Mouse (Mus musculus) heart, embryonic 12.5 days (tissue): Measurements from ENCODE around the gene Cdca5. TPM values are rescaled to one million over a fixed set of nuclear protein-coding genes. Genes with fewer than 3 reads are reported as not detected.

ENCODE experiments used
- ATAC-seq: fragments of 200-750 bp; cut with Nextera tagmentation; 2 replicates; pipeline ENCODE4 v1.8.0; 2017; ENCODE audit warnings: moderate TSS enrichment, moderate library complexity; ENCODE audit not compliant: insufficient number of reproducible peaks, low FRiP score
- H3K27ac ChIP-seq: fragments of 300-500 bp; sonication (generic); 2 replicates; pipeline ENCODE4 v1.5.1; 2016; ENCODE audit warnings: mild to moderate bottlenecking, moderate library complexity; ENCODE audit not compliant: poor library complexity, severe bottlenecking
- H3K27me3 ChIP-seq: fragments of 300-500 bp; sonication (generic); replicated peaks from 2 replicates; pipeline ENCODE4 v1.6.1; 2016; ENCODE audit warnings: mild to moderate bottlenecking, moderate library complexity
- H3K36me3 ChIP-seq: fragments of 300-500 bp; sonication (generic); 2 replicates; pipeline ENCODE4 v1.6.1; 2016; ENCODE audit warnings: mild to moderate bottlenecking, moderate library complexity
- H3K4me1 ChIP-seq: fragments of 300-500 bp; sonication (generic); replicated peaks from 2 replicates; pipeline ENCODE4 v1.6.1; 2016; ENCODE audit warnings: mild to moderate bottlenecking
- H3K4me2 ChIP-seq: fragments of 300-500 bp; sonication (generic); 2 replicates; pipeline ENCODE4 v1.6.1; 2016; ENCODE audit warnings: mild to moderate bottlenecking, moderate library complexity
- H3K4me3 ChIP-seq: fragments of 300-500 bp; sonication (generic); 2 replicates; pipeline ENCODE4 v1.5.1; 2016; ENCODE audit warnings: mild to moderate bottlenecking
- H3K9ac ChIP-seq: fragments of 300-500 bp; sonication (generic); 2 replicates; pipeline ENCODE4 v1.6.1; 2016; ENCODE audit warnings: mild to moderate bottlenecking, moderate library complexity
- H3K9me3 ChIP-seq: fragments of 300-500 bp; sonication (generic); replicated peaks from 2 replicates; pipeline ENCODE4 v1.6.1; 2016; ENCODE audit warnings: mild to moderate bottlenecking, moderate library complexity
- WGBS: fragments of 180-500 bp; shearing (Covaris S2); methylation state at CpG from one replicate; pipeline ENCODE4 v1.1.7; 2016; 5-methylcytosine and 5-hydroxymethylcytosine counted together
- polyA plus RNA-seq: library from polyadenylated mRNA; unstranded; fragments of >200 nt; fragmentation: Nextera tagmentation; extraction: Ambion mirVana; gene quantifications from 2 replicates; pipeline ENCODE4 v1.2.1, GENCODE M21; 2016

The Cdca5 gene
- polyA plus RNA-seq, 1 experiment from 2014 or later, result 27.7 TPM

- Histone ChIP-seq H3K27me3 (no peaks in the 10 kb centered on the region), H3K4me2 (peak overlapping the region; percentile 93), H3K4me3 (peak overlapping the region; percentile 97), H3K36me3 (peaks cover 41% of the 10 kb centered on the region), H3K27ac (peak overlapping the region; percentile 98), H3K4me1 (peaks cover 26% of the 10 kb centered on the region), H3K9me3 (no peaks in the 10 kb centered on the region), H3K9ac (peak overlapping the region; percentile 97)
- ATAC-seq, result peak; percentile 31; the same call in 1 of the 2 replicates
- WGBS, result 2% methylated on average over 44 of the region's 44 CpGs
Measured at GRCm38 (mm10) chr19:6047154-6047898, 37.5 kb upstream of the Cdca5 start.

DNA sequence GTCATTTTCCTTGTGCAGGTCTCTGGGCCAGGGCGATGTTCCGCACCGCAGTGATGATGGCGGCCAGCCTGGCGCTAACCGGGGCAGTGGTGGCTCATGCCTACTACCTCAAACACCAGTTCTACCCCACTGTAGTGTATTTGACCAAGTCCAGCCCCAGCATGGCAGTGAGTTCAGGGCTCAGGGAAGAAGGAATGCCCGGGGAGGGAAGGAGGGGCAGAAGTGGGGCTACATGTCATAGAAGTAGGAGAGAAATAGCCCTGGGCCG lies 37.0 kb upstream of the Cdca5 start:
- peaks cover 46% of the 10 kb centered on the region for H3K36me3 ChIP-seq
- WGBS, result 81% methylated on average over 8 of the region's 8 CpGs
- ATAC-seq, result no peak
- H3K4me3 ChIP-seq, result peak overlapping the region; percentile 97
- no peak overlapping the region for H3K27ac ChIP-seq
- peak overlapping the region; percentile 97 for H3K9ac ChIP-seq
- H3K27me3 ChIP-seq, result no peaks in the 10 kb centered on the region
- peaks cover 26% of the 10 kb centered on the region for H3K4me1 ChIP-seq
- no peaks in the 10 kb centered on the region for H3K9me3 ChIP-seq
- H3K4me2 ChIP-seq, result peak overlapping the region; percentile 93

GRCm38 (mm10) chr19:6048681-6049410 lies 35.9 kb upstream of the Cdca5 start:
- peaks cover 26% of the 10 kb centered on the region for H3K4me1 ChIP-seq
- H3K4me2 ChIP-seq, result peak overlapping the region; percentile 93; the same call in 1 of the 2 replicates
- peaks cover 57% of the 10 kb centered on the region for H3K36me3 ChIP-seq
- no peak overlapping the region for H3K4me3 ChIP-seq
- 82% methylated on average over 11 of the region's 11 CpGs for WGBS
- H3K9ac ChIP-seq, result no peak overlapping the region
- no peak overlapping the region for H3K27ac ChIP-seq
- ATAC-seq, result no peak
- no peaks in the 10 kb centered on the region for H3K9me3 ChIP-seq
- H3K27me3 ChIP-seq, result no peaks in the 10 kb centered on the region

- Histone ChIP-seq H3K27ac (no peak overlapping the region), H3K9ac (no peak overlapping the region; the same call in 1 of the 2 replicates), H3K27me3 (no peaks in the 10 kb centered on the region), H3K36me3 (peaks cover 80% of the 10 kb centered on the region), H3K9me3 (no peaks in the 10 kb centered on the region), H3K4me2 (no peak overlapping the region), H3K4me3 (no peak overlapping the region), H3K4me1 (peaks cover 36% of the 10 kb centered on the region)
- no peak for ATAC-seq
- 81% methylated on average over 7 of the region's 7 CpGs for WGBS
Measured at GRCm38 (mm10) chr19:6052516-6052915, 32.3 kb upstream of the Cdca5 start.

GRCm38 (mm10) chr19:6054296-6054695 lies 30.5 kb upstream of the Cdca5 start:
- H3K4me3 ChIP-seq, result no peak overlapping the region
- H3K9me3 ChIP-seq, result no peaks in the 10 kb centered on the region
- peaks cover 28% of the 10 kb centered on the region for H3K4me1 ChIP-seq
- H3K9ac ChIP-seq, result no peak overlapping the region
- H3K27me3 ChIP-seq, result no peaks in the 10 kb centered on the region
- ATAC-seq, result no peak
- H3K27ac ChIP-seq, result no peak overlapping the region
- no peak overlapping the region for H3K4me2 ChIP-seq
- WGBS, result 80% methylated on average over 5 of the region's 5 CpGs
- H3K36me3 ChIP-seq, result peaks cover 78% of the 10 kb centered on the region

DNA sequence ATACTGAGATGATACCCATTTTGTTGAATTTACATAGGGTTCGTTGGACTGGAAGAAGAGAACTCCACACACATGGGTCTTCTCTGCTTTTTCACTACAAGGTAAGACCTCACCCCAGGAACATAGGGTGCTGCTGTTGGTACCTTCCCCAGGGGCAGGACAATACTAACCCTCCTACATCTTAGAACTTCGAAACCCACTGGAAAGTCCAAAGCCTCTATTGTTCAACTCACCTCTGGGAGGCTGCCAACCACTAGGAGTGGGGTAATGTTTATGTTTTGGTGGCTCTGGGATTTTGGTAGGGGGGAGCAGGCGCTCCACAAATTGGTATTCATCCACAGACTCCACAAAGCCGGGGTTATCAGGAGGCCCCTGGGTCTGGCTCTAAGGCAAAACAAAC lies 28.1 kb upstream of the Cdca5 start:
- H3K4me3 ChIP-seq, result peak overlapping the region; percentile 98
- H3K9ac ChIP-seq, result peak overlapping the region; percentile 83
- H3K9me3 ChIP-seq, result no peaks in the 10 kb centered on the region
- H3K4me2 ChIP-seq, result peak overlapping the region; percentile 88
- peaks cover 33% of the 10 kb centered on the region for H3K4me1 ChIP-seq
- H3K27me3 ChIP-seq, result no peaks in the 10 kb centered on the region
- 53% methylated on average over 4 of the region's 4 CpGs for WGBS
- H3K36me3 ChIP-seq, result peaks cover 62% of the 10 kb centered on the region
- no peak overlapping the region for H3K27ac ChIP-seq
- no peak for ATAC-seq

DNA sequence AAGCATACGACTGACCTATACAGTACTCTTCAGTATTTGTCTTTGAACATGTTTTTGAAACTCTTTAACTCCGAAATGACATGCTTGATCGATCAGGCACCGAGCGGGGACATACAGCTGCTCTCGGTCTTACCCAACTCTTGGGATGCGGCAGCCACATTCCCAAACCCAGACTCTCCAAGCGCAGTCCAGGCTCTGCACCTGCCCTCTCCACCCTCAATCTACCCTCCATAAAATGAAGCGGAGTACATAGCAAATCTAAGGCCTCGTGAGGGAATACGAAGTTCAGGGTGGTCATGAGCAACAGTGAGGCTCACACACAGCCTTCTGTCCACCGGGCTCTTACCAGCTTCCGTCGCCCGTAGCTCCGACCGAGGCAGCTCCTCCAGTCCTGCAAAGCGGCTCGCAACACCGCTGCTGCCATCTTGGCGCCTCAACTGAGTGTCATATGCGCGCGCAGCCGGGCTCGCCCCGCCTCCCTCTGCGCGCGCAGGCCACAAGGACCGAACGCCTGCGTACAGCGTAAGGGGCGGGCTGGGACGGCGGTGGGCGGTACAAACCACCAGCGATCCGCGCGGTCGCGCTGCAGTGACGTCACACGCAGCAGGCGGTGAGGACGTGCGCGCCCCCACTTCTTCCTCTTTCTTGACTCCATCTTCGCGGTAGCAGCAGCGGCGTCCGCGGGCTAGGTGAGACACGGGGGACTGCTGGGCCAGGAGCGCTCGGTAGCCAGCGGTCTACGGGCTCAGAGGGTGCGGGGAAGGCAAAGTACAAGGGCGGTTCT lies 27.3 kb upstream of the Cdca5 start, which contains the start of the genes Mrpl49 and Fau:
Mrpl49 (minus strand) TSS at position 473 of the 784 bp plus-strand sequence.
Fau (plus strand) TSS at position 532 of the 784 bp plus-strand sequence.
- H3K4me2 ChIP-seq, result peak within 1 kb of the TSS; percentile 88
- under 1% methylated on average over 63 of the region's 63 CpGs for WGBS
- H3K27me3 ChIP-seq, result no peaks in the 10 kb centered on the region
- peaks cover 41% of the 10 kb centered on the region for H3K4me1 ChIP-seq
- H3K4me3 ChIP-seq, result peak within 1 kb of the TSS; percentile 98
- H3K9me3 ChIP-seq, result no peaks in the 10 kb centered on the region
- H3K9ac ChIP-seq, result peak within 1 kb of the TSS; percentile 98
- H3K27ac ChIP-seq, result peak within 1 kb of the TSS; percentile 81
- peak; percentile 91 for ATAC-seq
- H3K36me3 ChIP-seq, result peaks cover 54% of the 10 kb centered on the region

DNA sequence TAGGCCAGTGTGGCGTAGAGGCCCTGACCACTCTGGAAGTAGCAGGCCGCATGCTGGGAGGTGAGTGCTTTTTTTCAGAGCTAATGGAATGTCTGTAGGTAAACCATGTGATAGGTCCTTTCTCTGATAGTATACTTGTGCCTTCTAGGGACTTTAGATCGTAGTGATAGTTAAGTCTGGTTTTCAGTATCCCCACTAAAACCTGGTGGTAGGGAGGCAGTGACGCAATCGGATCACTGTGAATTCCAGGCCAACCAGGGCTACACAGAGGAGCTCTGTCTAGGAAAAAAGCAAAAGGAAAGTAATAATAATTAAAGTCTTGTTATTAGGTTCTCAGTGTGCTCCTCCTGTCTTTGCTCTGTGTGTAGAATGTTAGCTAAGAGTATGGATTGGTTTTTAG lies 26.3 kb upstream of the Cdca5 start:
- Histone ChIP-seq H3K4me1 (peaks cover 48% of the 10 kb centered on the region), H3K4me2 (peak overlapping the region; percentile 88), H3K9me3 (no peaks in the 10 kb centered on the region), H3K27ac (peak overlapping the region; percentile 81), H3K36me3 (peaks cover 44% of the 10 kb centered on the region), H3K9ac (peak overlapping the region; percentile 98), H3K27me3 (no peaks in the 10 kb centered on the region), H3K4me3 (peak overlapping the region; percentile 98)
- ATAC-seq, result no peak
- 29% methylated on average over 5 of the region's 5 CpGs for WGBS

DNA sequence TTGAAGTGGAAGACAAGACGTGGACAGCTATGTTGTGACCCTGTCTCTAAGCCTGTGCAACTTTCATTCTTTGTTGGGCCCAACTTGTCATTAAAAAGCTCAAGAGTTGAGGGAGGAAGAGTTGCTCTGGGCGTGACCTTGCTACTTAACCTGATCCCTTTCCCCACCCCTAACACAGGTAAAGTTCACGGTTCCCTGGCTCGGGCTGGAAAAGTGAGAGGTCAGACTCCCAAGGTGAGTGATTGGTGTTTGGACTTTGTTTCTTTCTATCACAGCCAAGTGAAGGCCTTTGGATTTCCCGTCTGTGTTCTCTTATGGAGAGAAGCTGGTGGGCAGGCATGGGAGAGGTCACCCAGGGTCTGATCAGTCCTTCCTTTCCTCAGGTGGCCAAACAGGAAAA lies 25.8 kb upstream of the Cdca5 start:
- peaks cover 48% of the 10 kb centered on the region for H3K4me1 ChIP-seq
- no peak overlapping the region for H3K27ac ChIP-seq
- H3K9ac ChIP-seq, result peak overlapping the region; percentile 98
- no peak for ATAC-seq
- no peaks in the 10 kb centered on the region for H3K9me3 ChIP-seq
- H3K4me2 ChIP-seq, result peak overlapping the region; percentile 88
- H3K27me3 ChIP-seq, result no peaks in the 10 kb centered on the region
- peaks cover 40% of the 10 kb centered on the region for H3K36me3 ChIP-seq
- peak overlapping the region; percentile 98 for H3K4me3 ChIP-seq
- 78% methylated on average over 5 of the region's 5 CpGs for WGBS

GRCm38 (mm10) chr19:6061021-6061533 lies 23.7 kb upstream of the Cdca5 start, which contains the start of gene Znhit2:
Gene Znhit2 (plus strand): TSS chr19:6061192.
- WGBS, result under 1% methylated on average over 58 of the region's 58 CpGs
- peak; percentile 71 for ATAC-seq
- Histone ChIP-seq H3K36me3 (peaks cover 19% of the 10 kb centered on the region), H3K27ac (peak within 1 kb of the TSS; percentile 93), H3K4me3 (peak within 1 kb of the TSS; percentile 85), H3K4me1 (peaks cover 37% of the 10 kb centered on the region), H3K9me3 (no peaks in the 10 kb centered on the region), H3K9ac (peak within 1 kb of the TSS; percentile 94), H3K4me2 (peak within 1 kb of the TSS; percentile 97), H3K27me3 (no peaks in the 10 kb centered on the region)
